Comparison of ENCODE assay signal across 23 mouse cellular contexts in genomic region chr15:12227355-12227754, GRCm38 (mm10). TPM values are rescaled to one million over a fixed set of nuclear protein-coding genes. Genes with fewer than 3 reads are reported as not detected.
DNase-seq lines count a peak whose midpoint lies in the region; ATAC-seq and TF ChIP-seq lines count a peak whose summit lies in the region.
"Had no signal": no experiment of that assay in that cellular context is flagged by ENCODE, and none has a peak within 500 bp of the region (broad histone marks: within the 10 kb centered on the region; RNA-seq: fewer than 3 reads in every experiment).

No protein-coding gene starts in this region.

- no peak for ATAC-seq in heart, embryonic 12.5 days (ENCODE audit: insufficient number of reproducible peaks, low FRiP score)
- ATAC-seq in kidney, embryonic 14.5 days (ENCODE audit: low FRiP score, low TSS enrichment) = no peak
- no peak for ATAC-seq in midbrain, embryonic 11.5 days (ENCODE audit: low FRiP score)
- ATAC-seq: forebrain, embryonic 14.5 days; hindbrain, embryonic 16.5 days had no signal

- no peak overlapping the region for H3K4me2 ChIP-seq in heart, embryonic 12.5 days
- no peak overlapping the region for H3K4me2 ChIP-seq in kidney, embryonic 14.5 days (replicated peaks; ENCODE audit: low read depth, low read length)
- H3K4me2 ChIP-seq in midbrain, embryonic 11.5 days = no peak overlapping the region
- H3K4me2 ChIP-seq: embryonic facial prominence, embryonic 15.5 days; hindbrain, embryonic 12.5 days had no signal

- no peak for TF ChIP-seq POLR2A in kidney, adult 2 months (IDR thresholded peaks at IDR 0.05; ENCODE audit: low read depth, low read length)

- no peak overlapping the region for H3K4me3 ChIP-seq in heart, embryonic 12.5 days
- no peak overlapping the region for H3K4me3 ChIP-seq in kidney, adult 2 months (ENCODE audit: insufficient read depth, low read depth, low read length)
- no peak overlapping the region for H3K4me3 ChIP-seq in kidney, embryonic 14.5 days (ENCODE audit: low read length)
- no peak overlapping the region for H3K4me3 ChIP-seq in layer of hippocampus, adult 2 months
- no peak overlapping the region for H3K4me3 ChIP-seq in midbrain, embryonic 11.5 days (ENCODE audit: low read depth, low read length)
- H3K4me3 ChIP-seq in midbrain, embryonic 10.5 days = no peak overlapping the region
- H3K4me3 ChIP-seq: embryonic facial prominence, embryonic 15.5 days; erythroblast, embryonic 14.5 days; forebrain, embryonic 10.5 days; gastrocnemius, adult 2 months; heart, embryonic 10.5 days; hindbrain, embryonic 12.5 days had no signal

- no peak for TF ChIP-seq CTCF in kidney, adult 2 months (conservative IDR thresholded peaks at IDR 0.05; ENCODE audit: insufficient read depth, insufficient read length, low read depth, low read length)
- no peak for TF ChIP-seq CTCF in layer of hippocampus, adult 2 months (conservative IDR thresholded peaks at IDR 0.05)

- H3K9me3 ChIP-seq in heart, embryonic 12.5 days (replicated peaks) = no peaks in the 10 kb centered on the region
- no peaks in the 10 kb centered on the region for H3K9me3 ChIP-seq in kidney, embryonic 14.5 days (ENCODE audit: control insufficient read depth, low read length)
- no peaks in the 10 kb centered on the region for H3K9me3 ChIP-seq in midbrain, embryonic 11.5 days (ENCODE audit: control insufficient read depth, low read length)
- H3K9me3 ChIP-seq in midbrain, embryonic 10.5 days (replicated peaks) = no peaks in the 10 kb centered on the region
- H3K9me3 ChIP-seq: embryonic facial prominence, embryonic 15.5 days; forebrain, embryonic 10.5 days; heart, embryonic 10.5 days; hindbrain, embryonic 12.5 days had no signal

- peaks cover 3% of the 10 kb centered on the region for H3K36me3 ChIP-seq in heart, embryonic 12.5 days
- H3K36me3 ChIP-seq in kidney, adult 2 months (ENCODE audit: control insufficient read depth, insufficient read depth, low read length) = no peaks in the 10 kb centered on the region
- peaks cover 3% of the 10 kb centered on the region; the same call in 1 of the 2 replicates for H3K36me3 ChIP-seq in kidney, embryonic 14.5 days (ENCODE audit: control insufficient read depth, insufficient read depth, low read length)
- H3K36me3 ChIP-seq in midbrain, embryonic 11.5 days (ENCODE audit: control insufficient read depth, insufficient read depth, low read length) = no peaks in the 10 kb centered on the region
- H3K36me3 ChIP-seq in midbrain, embryonic 10.5 days = peaks cover 8% of the 10 kb centered on the region
- H3K36me3 ChIP-seq: hindbrain, embryonic 12.5 days had no signal

- no peak for DNase-seq in heart, adult 18-20 months
- peak; percentile 56 for DNase-seq in kidney, adult 2 months
- DNase-seq in layer of hippocampus, adult 2 months (ENCODE audit: low spot score in 2 of 2) = no peak
- DNase-seq in layer of hippocampus, adult 9-10 months (ENCODE audit: low spot score) = no peak
- peak; percentile 14 for DNase-seq in midbrain, embryonic 11.5 days (ENCODE audit: low spot score, missing footprints)
- no peak for DNase-seq in midbrain, embryonic 10.5 days (ENCODE audit: low spot score)
- DNase-seq: adrenal gland, postnatal 10 days; cerebellum, adult 11 months; cerebellum, adult 8-10 months; cerebellum, postnatal 14 days; embryo, embryonic 11 days; gastrocnemius, adult 2 months; gastrocnemius, postnatal 25 days; heart, postnatal 36 days had no signal

- peaks cover 74% of the 10 kb centered on the region for H3K4me1 ChIP-seq in heart, embryonic 12.5 days (replicated peaks)
- H3K4me1 ChIP-seq in kidney, adult 2 months (ENCODE audit: control insufficient read depth, insufficient read depth, low read length) = peaks cover 22% of the 10 kb centered on the region
- peaks cover 7% of the 10 kb centered on the region; the same call in 1 of the 2 replicates for H3K4me1 ChIP-seq in kidney, embryonic 14.5 days (ENCODE audit: control insufficient read depth, insufficient read depth, low read length)
- peaks cover 10% of the 10 kb centered on the region for H3K4me1 ChIP-seq in midbrain, embryonic 11.5 days (ENCODE audit: control insufficient read depth, insufficient read depth, low read length)
- peaks cover 49% of the 10 kb centered on the region for H3K4me1 ChIP-seq in midbrain, embryonic 10.5 days

- peak overlapping the region; percentile 57; the same call in 1 of the 2 replicates for H3K27ac ChIP-seq in heart, embryonic 12.5 days (ENCODE audit: poor library complexity, severe bottlenecking)
- 0 out of 2 replicates have a peak overlapping the region, but pooled peaks have one; percentile 24 for H3K27ac ChIP-seq in kidney, adult 2 months (ENCODE audit: insufficient read depth, low read depth, low read length)
- H3K27ac ChIP-seq in kidney, embryonic 14.5 days (ENCODE audit: low read depth, low read length) = no peak overlapping the region
- peak overlapping the region; percentile 73; the same call in 1 of the 2 replicates for H3K27ac ChIP-seq in layer of hippocampus, adult 2 months
- no peak overlapping the region for H3K27ac ChIP-seq in midbrain, embryonic 11.5 days (ENCODE audit: low read depth, low read length)
- H3K27ac ChIP-seq in midbrain, embryonic 10.5 days (replicated peaks) = no peak overlapping the region
- H3K27ac ChIP-seq: embryonic facial prominence, embryonic 15.5 days; forebrain, embryonic 10.5 days; gastrocnemius, adult 2 months; hindbrain, embryonic 12.5 days had no signal

- H3K9ac ChIP-seq in heart, embryonic 12.5 days = no peak overlapping the region
- H3K9ac ChIP-seq in kidney, embryonic 14.5 days (ENCODE audit: low read depth, low read length) = no peak overlapping the region
- H3K9ac ChIP-seq in midbrain, embryonic 11.5 days (ENCODE audit: low read length) = no peak overlapping the region
- H3K9ac ChIP-seq: embryonic facial prominence, embryonic 15.5 days; hindbrain, embryonic 12.5 days had no signal

- WGBS in heart, embryonic 12.5 days = 62% methylated on average over 4 of the region's 4 CpGs
- WGBS in kidney, adult 2 months = 41% methylated on average over 4 of the region's 4 CpGs
- 78% methylated on average over 4 of the region's 4 CpGs for WGBS in kidney, embryonic 14.5 days
- WGBS in midbrain, embryonic 11.5 days = 91% methylated on average over 4 of the region's 4 CpGs
- WGBS in midbrain, embryonic 10.5 days = 89% methylated on average over 4 of the region's 4 CpGs

- no peaks in the 10 kb centered on the region for H3K27me3 ChIP-seq in heart, embryonic 12.5 days (replicated peaks)
- H3K27me3 ChIP-seq in kidney, adult 2 months (replicated peaks; ENCODE audit: control insufficient read depth, insufficient read depth, low read length) = no peaks in the 10 kb centered on the region
- H3K27me3 ChIP-seq in kidney, embryonic 14.5 days (ENCODE audit: control insufficient read depth, insufficient read depth, low read length) = no peaks in the 10 kb centered on the region
- H3K27me3 ChIP-seq in midbrain, embryonic 11.5 days (ENCODE audit: control insufficient read depth, insufficient read depth, low read length) = no peaks in the 10 kb centered on the region
- no peaks in the 10 kb centered on the region for H3K27me3 ChIP-seq in midbrain, embryonic 10.5 days (ENCODE audit: low read depth, poor library complexity, severe bottlenecking)
- H3K27me3 ChIP-seq: embryonic facial prominence, embryonic 15.5 days; hindbrain, embryonic 12.5 days had no signal

RNA-seq across cellular contexts. Expression of gene Mtmr12, which starts 22.5 kb away (rescaled TPM):
- polyA plus RNA-seq in heart, embryonic 12.5 days (2016; fragmentation: Nextera tagmentation; extraction: Ambion mirVana) = 16.5 and 16.7 TPM in 2 replicates
- 10 to 100 TPM in 1 of 2 experiments, 1 to 10 TPM in 1; 9.9 to 10.7 TPM for total RNA-seq in heart, adult 18-20 months (2021)
- 27.3 and 28.1 TPM in 2 replicates for polyA plus RNA-seq in kidney, adult 2 months (2012; rRNA removed)
- polyA plus RNA-seq in kidney, embryonic 14.5 days (2014; fragmentation: Nextera tagmentation; extraction: Ambion mirVana) = 10.6 and 25.4 TPM in 2 replicates
- 10 to 100 TPM; 58.1 to 58.9 TPM for total RNA-seq in layer of hippocampus, adult 2 months (2021)
- polyA plus RNA-seq in midbrain, embryonic 11.5 days (2014; fragmentation: Nextera tagmentation; extraction: Ambion mirVana) = 16.5 and 17.7 TPM in 2 replicates
- polyA plus RNA-seq in midbrain, embryonic 10.5 days (2016; fragmentation: Nextera tagmentation; extraction: Ambion mirVana) = 18.0 and 18.7 TPM in 2 replicates

Comparison
In these comparisons a context has a peak if more than half of its experiments do, and no peak if none do; other contexts are left out.
1. H3K27ac ChIP-seq: peak in heart, embryonic 12.5 days (single experiment), kidney, adult 2 months (single experiment) and layer of hippocampus, adult 2 months (single experiment); none in kidney, embryonic 14.5 days (single experiment), midbrain, embryonic 11.5 days (single experiment) and midbrain, embryonic 10.5 days (single experiment).
2. DNase-seq: peak in kidney, adult 2 months (single experiment) and midbrain, embryonic 11.5 days (single experiment); none in heart, adult 18-20 months (0 of 2), layer of hippocampus, adult 2 months (0 of 2), layer of hippocampus, adult 9-10 months (single experiment) and midbrain, embryonic 10.5 days (single experiment).